Mouse (Mus musculus): ENCODE data around the gene Cdkl4.

DNA sequence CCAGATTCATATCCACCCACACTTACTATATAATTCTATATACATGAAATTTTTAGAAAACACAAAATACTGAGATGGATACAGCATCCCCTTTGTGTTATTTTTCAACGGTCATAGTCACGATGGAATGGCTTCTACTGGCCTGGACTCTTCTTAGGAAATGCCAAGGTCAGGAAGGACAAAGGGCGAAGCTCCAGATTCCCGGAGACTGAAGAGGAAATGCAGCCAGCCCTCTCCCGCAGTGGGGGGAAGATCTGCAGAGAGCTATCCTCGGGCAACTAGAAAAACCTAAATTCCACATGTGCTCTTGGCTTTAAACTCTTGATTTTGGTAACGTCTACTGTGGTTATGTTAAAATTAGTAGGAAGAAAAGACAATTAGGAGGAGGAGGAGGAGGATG is 2.6 kb downstream of the Cdkl4 start:
- TF ChIP-seq CTCF (IDR thresholded peaks at IDR 0.05; ENCODE audit: borderline replicate concordance, insufficient read depth, low read length): no peak
- TF ChIP-seq POLR2A (IDR thresholded peaks at IDR 0.05; ENCODE audit: low read depth, low read length): no peak

All from embryonic fibroblast, embryonic 13.5 days (primary cell).